1 mouse cellular context compared by ENCODE assay signal in genomic region chr4:46374455-46374854, GRCm38 (mm10).
TF ChIP-seq lines count a peak whose summit lies in the region.

No protein-coding gene starts in this region.

TF ChIP-seq in MEL, 35 proteins besides CTCF, POLR2A, EP300 and RAD21 (continued from another document):
- no peak for TF ChIP-seq ZKSCAN1 (IDR thresholded peaks at IDR 0.05; ENCODE audit: low read depth, low read length)
- no peak for TF ChIP-seq RCOR1 (IDR thresholded peaks at IDR 0.05; ENCODE audit: low read depth, low read length)
- no peak for TF ChIP-seq TCF12 (IDR thresholded peaks at IDR 0.05; ENCODE audit: low read depth, low read length)
- TF ChIP-seq TBP (IDR thresholded peaks at IDR 0.05; ENCODE audit: low read depth, low read length), result no peak
- TF ChIP-seq ZMIZ1 (IDR thresholded peaks at IDR 0.05; ENCODE audit: low read depth, low read length), result no peak
- no peak for TF ChIP-seq MAX (IDR thresholded peaks at IDR 0.05; ENCODE audit: low read length)
